Mouse (Mus musculus) thymus, postnatal 4 days (tissue): ENCODE data around the gene Clcn2.

Experiments
- DNase-seq: peaks from one replicate; pipeline ENCODE4 v3.0.0; 2021

Gene Clcn2

DNA sequence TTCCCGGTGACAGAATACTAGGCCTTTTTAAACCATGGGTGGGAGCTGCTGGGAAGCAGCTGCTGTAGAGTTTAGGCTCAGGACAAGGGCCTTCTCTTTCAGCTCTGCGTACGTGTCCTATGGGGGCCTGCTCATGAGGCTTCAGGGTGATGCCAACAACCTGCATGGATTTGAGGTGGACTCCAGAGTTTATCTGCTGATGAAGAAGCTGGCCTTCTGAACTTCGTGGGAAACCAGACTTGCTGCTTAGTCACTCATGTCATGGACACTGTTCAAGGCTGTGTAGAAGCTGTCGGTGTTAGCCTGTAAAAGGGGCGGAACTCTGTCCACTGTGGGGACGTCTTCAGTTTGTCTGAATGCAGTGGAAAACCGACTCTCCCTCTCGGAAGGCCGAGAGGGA is 4.3 kb upstream of the Clcn2 start:
- DNase-seq, result no peak

DNA sequence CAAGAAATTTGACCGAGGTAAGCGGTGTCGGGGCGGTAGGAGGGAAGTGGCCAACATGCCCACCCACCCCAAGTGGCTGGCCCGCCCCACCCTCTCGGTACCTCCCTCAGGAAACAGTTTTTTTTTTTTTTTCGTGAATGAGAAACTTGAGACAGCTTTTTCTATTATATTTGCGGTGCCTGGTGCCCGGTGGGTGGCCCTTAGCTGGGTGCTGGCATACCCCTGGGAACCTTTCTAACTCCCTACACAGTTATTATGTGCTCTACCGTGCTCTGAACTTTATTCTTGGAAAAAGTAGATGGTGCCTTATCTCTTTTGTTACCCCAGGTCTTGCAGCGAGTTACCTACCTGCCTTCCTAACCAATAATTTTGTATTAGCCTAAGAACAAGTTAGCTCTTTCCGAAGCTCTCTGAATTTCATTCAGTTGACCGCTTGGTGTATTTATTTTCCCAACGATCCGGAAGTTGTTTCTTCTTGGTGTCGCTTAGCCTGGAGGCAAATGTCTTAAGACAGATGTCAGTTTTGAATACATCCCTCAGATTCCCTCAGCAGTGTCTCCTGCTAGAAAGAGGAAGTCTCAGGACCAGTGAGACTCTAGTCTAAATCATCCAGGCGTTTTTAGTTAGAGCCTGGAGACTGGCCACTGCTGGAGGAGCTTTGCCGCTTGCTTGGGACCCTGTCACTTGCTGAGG is 578 bp upstream of the Clcn2 start:
- no peak for DNase-seq

GRCm38 (mm10) chr16:20716841-20717180 is 735 bp downstream of the Clcn2 start:
- DNase-seq, result no peak

- peak; percentile 82 for DNase-seq
These were observed 1.3 kb downstream of the Clcn2 start for GRCm38 (mm10) chr16:20715976-20716840.

DNA sequence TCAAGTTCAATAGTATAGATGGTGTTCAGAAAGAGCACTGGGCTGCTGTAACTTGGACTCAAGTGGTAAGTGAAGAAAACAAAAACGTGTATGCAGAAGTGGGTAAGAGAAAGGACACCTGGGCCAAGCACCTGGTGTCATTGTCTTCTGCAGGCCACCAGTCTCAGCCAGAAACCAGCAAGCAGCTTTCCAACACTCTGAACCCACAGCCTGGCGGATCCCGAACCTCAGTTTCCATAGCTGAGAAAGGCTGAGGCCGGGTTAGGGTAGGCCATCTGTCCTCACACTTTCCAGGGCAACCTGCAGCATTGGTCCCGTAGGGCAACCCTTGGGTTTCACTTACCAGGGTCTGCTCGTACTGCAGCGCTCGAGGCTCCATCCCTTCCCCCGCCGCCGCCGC is 2.0 kb downstream of the Clcn2 start:
- DNase-seq, result no peak

DNA sequence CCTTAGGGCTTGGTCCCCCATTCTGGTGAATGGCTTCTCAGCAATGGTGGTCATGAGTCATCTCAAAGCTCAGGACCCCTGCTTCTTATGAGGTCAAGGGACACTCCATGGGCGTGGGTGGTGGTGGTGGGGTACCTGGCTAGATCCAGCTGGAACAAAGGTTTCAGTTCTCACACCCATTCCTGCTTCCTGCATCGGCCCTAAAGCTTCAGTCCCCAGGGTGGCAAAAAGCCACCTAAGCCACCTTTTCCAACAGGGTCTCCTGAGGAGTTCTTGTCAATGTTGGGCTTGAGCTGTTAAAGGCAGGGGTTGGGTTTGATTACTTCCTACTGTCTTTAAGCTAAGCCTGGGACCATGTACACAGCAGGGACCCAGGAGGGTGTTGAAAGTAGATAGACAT is 2.4 kb downstream of the Clcn2 start:
- DNase-seq, result no peak

GRCm38 (mm10) chr16:20714307-20715080 is 3.1 kb downstream of the Clcn2 start:
- DNase-seq, result no peak

- DNase-seq, result no peak
These were observed 4.7 kb downstream of the Clcn2 start for GRCm38 (mm10) chr16:20712889-20713288.

DNA sequence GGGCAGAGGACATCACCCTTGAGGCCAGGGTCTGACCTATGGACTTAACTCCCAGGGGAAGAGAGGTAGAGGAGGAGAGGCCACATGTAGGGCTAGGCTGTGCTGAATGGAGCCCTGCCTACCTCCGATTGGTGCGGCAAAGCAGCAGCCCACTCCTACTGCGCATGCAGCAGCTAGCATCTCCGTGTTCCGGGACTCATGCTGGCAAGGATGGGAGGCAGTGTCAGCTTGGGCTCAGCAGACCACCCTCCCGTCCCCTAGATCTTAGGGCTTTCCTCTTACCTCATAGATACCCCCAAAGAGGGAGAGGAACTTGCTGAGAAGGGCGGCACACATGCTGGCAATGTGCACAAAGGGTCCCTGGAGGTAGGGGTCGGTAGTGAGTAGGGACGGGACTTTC is 5.4 kb downstream of the Clcn2 start:
- no peak for DNase-seq

GRCm38 (mm10) chr16:20710810-20711209 is 6.7 kb downstream of the Clcn2 start:
- no peak for DNase-seq

GRCm38 (mm10) chr16:20710370-20710769 is 7.2 kb downstream of the Clcn2 start:
- DNase-seq, result no peak

DNA sequence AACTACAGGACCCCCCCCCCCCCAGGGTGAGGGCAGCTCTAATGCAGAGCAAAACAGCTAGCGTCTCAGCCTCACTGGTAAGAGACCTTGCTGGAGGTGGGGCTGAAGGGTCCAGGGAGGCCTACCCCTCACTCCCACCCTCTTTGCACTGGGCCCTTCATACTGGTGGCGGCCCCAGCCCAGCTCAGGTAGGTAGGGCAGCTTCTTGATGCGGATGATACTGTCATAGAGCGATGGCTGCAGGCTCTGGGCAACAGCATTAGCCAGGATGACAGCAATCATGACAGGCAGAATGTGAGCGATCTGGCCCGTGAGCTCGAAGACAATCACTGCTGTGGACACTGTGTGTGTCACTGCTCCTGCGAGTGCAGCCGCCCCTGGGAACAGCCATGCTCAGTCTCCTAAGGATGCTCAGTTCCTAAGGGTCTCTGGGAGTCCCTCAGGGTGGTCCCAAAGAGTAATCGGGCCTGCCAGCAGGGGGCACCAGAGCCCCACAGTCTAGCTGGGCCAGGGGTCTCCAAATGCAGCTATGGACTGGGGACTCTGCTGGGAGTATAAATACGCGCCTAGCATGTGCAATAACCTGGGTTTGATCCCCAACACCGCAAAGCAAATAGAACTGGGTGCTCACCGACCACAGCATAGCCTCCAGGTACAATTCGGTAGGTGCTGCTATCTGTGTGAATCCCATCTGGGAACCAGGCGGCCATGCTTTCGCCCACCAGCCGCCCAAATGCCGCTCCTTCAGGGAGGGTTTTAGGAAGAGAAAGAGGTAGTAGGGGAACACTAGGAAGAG is 8.4 kb downstream of the Clcn2 start:
- DNase-seq, result peak; percentile 90

GRCm38 (mm10) chr16:20708220-20708938 is 9.2 kb downstream of the Clcn2 start:
- no peak for DNase-seq

GRCm38 (mm10) chr16:20706407-20707055 is 11.0 kb downstream of the Clcn2 start:
- DNase-seq, result no peak

DNA sequence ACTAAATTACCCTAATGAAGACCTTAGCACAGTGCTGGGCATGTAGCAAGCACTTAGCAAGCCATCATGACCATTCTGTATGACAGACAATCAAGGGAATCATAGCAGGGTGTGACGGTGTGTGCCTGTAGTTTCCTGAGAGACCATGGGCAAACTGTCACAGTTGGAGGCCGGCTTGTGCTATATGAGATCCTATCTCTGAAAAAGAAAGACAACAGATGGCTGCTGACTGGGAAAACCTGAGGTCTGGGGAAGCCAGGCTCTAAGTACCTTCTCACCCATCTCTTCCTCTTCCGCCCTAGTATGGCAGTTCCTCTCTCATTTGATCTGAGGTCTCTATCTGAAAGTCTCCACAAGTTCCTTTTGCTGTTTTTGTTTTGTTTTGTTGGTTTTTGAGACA is 11.8 kb downstream of the Clcn2 start:
- no peak for DNase-seq

- DNase-seq, result no peak
These were observed 13.7 kb downstream of the Clcn2 start for GRCm38 (mm10) chr16:20703699-20704400.

- no peak for DNase-seq
These were observed 14.5 kb downstream of the Clcn2 start for GRCm38 (mm10) chr16:20703071-20703470.

DNA sequence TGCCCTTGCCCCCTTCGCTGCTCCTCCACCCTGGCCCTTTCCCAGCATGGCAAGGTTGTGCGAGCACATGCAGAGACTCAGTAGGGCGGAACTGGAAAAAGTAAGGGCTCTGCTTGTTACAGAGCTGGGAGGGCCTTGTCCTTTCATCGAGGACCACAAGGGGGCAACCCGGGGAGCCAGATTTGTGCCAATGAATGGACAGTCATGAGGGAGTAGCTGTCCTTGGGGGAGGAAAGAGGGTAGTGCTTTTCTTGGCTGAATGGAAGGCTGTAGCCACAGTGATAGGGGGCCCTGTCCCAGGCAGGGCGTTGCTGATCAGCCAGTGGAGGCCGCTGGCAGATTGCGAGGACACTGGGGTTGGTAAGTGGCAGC is 15.0 kb downstream of the Clcn2 start:
- peak; percentile 72 for DNase-seq

DNA sequence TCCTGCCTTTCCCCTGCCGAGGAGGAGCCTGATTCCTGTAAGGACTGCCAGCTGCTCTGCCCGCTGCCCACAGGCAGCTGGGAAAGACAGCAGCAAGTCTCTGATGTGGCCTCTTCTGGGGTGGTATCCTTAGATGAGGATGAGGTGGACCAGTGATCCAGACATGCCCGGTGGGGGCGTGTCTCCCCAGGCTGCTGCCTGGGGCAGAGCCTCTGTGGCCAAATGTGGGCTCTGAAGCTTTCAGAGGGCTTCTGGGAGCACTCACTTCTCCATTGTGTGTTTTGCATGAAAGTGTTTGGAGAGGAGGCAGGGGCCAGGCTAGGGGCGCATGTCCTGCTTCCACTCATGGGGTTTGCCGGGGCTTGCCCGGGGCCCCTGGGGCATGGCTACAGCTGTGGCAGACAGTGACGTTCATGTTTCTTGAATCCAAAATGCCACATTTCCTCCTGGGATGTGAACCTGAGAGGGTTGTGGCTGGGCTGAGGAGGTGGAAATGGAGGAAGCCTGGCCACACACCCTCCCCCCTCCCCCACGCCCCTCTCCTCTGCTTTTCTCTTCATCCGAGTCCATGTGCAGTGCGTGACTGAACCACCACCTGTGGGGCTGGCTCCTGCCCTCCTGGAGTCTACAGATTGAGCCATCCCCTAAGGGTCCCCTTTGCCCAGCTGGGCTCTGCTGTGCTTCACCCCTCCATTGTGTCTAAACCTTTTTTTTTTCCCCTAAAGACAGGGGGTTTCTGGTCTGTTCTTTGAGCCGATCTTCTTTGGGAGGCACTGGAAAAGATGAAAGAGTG is 15.6 kb downstream of the Clcn2 start:
- DNase-seq, result no peak

GRCm38 (mm10) chr16:20701316-20701715 is 16.2 kb downstream of the Clcn2 start:
- DNase-seq, result no peak
